Mouse (Mus musculus) CH12.LX (cell line): ENCODE results near the gene Cry2. TPM values are rescaled to one million over a fixed set of nuclear protein-coding genes. Genes with fewer than 3 reads are reported as not detected.
A peak's percentile ranks its signal among the peaks of the same experiment; 100 is the strongest.

ENCODE experiments used
- DNase-seq: peaks from one replicate; pipeline ENCODE4 v3.0.0-alpha.2; 2013; ENCODE audit errors: extremely low read depth
- H3K27ac ChIP-seq: 2 replicates; pipeline ENCODE4 v1.5.1; 2012; ENCODE audit warnings: low read depth, mild to moderate bottlenecking, control low read depth, moderate library complexity; ENCODE audit not compliant: insufficient read depth
- H3K27me3 ChIP-seq: replicated peaks from 2 replicates; pipeline ENCODE3; 2012; ENCODE audit warnings: inconsistent platforms
- H3K36me3 ChIP-seq, 2 experiments: replicated peaks in 1 of 2; 2 replicates each; pipeline versions ENCODE3 to v1.6.1; 2012; ENCODE audit warnings: inconsistent platforms in 1 of 2, low read length in 1 of 2, mild to moderate bottlenecking in 1 of 2, mixed read lengths in 1 of 2, moderate library complexity in 1 of 2; ENCODE audit not compliant: control insufficient read depth in 1 of 2, insufficient read depth in 1 of 2
- H3K4me1 ChIP-seq, 2 experiments: 2 replicates each; pipeline ENCODE4 v1.6.1; 2012; ENCODE audit warnings: inconsistent platforms in 1 of 2, moderate library complexity in 1 of 2; ENCODE audit not compliant: insufficient read depth in 2 of 2, control insufficient read depth in 1 of 2
- H3K4me2 ChIP-seq: 2 replicates; pipeline ENCODE4 v1.6.1; 2012; ENCODE audit warnings: low read depth, mild to moderate bottlenecking, control low read depth; ENCODE audit not compliant: poor library complexity, insufficient read depth, severe bottlenecking
- H3K4me3 ChIP-seq, 3 experiments: fragments of 150-350 bp in 1 of 3; sonication (generic) in 1 of 3; replicated peaks in 1 of 3; 2 replicates each; pipeline versions ENCODE3 to v1.5.1; 2011 to 2012; ENCODE audit warnings: low read depth in 2 of 3, low read length in 2 of 3, mild to moderate bottlenecking in 2 of 3, moderate library complexity in 2 of 3, control low read depth in 1 of 3, improper control_type of control experiment in 1 of 3, inconsistent platforms in 1 of 3, mixed read lengths in 1 of 3; ENCODE audit not compliant: poor library complexity in 1 of 3
- H3K79me2 ChIP-seq: replicated peaks from 2 replicates; pipeline ENCODE4 v1.6.1; 2012; ENCODE audit warnings: mild to moderate bottlenecking, moderate library complexity; ENCODE audit not compliant: control insufficient read depth, poor library complexity, insufficient read depth, severe bottlenecking; ENCODE audit errors: extremely low read depth
- H3K9ac ChIP-seq: 2 replicates; pipeline ENCODE4 v1.6.1; 2012; ENCODE audit warnings: low read depth, mild to moderate bottlenecking, control low read depth, moderate library complexity; ENCODE audit not compliant: insufficient read depth
- H3K9me3 ChIP-seq: replicated peaks from 2 replicates; pipeline ENCODE3; 2012; ENCODE audit warnings: low read length, inconsistent platforms, mixed read lengths
- BHLHE40 ChIP-seq: IDR thresholded peaks from 2 replicates; pipeline ENCODE4 v1.6.1; 2011; ENCODE audit warnings: mild to moderate bottlenecking, low read depth, low read length, improper control_type of control experiment
- CTCF ChIP-seq, 2 experiments: IDR thresholded peaks in 1 of 2; conservative IDR thresholded peaks in 1 of 2; 2 replicates each; pipeline ENCODE4 v1.5.1; 2011 to 2012; ENCODE audit warnings: low read depth in 2 of 2, low read length in 2 of 2, improper control_type of control experiment in 1 of 2, inconsistent platforms in 1 of 2, mild to moderate bottlenecking in 1 of 2, moderate library complexity in 1 of 2
- JUND ChIP-seq: conservative IDR thresholded peaks from 2 replicates; pipeline ENCODE4 v1.6.1; 2011; ENCODE audit warnings: low read depth, low read length, improper control_type of control experiment
- MAZ ChIP-seq: IDR thresholded peaks from 2 replicates; pipeline ENCODE4 v1.6.1; 2012; ENCODE audit warnings: low read depth, mild to moderate bottlenecking, inconsistent platforms, low read length, improper control_type of control experiment, moderate library complexity
- NRF1 ChIP-seq: IDR thresholded peaks from 2 replicates; pipeline ENCODE4 v1.6.1; 2014; ENCODE audit warnings: low read depth, mild to moderate bottlenecking, inconsistent platforms, low read length, improper control_type of control experiment, moderate library complexity
- POLR2AphosphoS2 ChIP-seq: IDR thresholded peaks from 2 replicates; pipeline ENCODE4 v1.6.1; 2011; ENCODE audit warnings: low read depth, low read length, improper control_type of control experiment
- SMC3 ChIP-seq: IDR thresholded peaks from 2 replicates; pipeline ENCODE4 v1.6.1; 2011; ENCODE audit warnings: low read depth, low read length, improper control_type of control experiment
- TBP ChIP-seq: conservative IDR thresholded peaks from 2 replicates; pipeline ENCODE4 v1.6.1; 2011; ENCODE audit warnings: low read depth, low read length, improper control_type of control experiment
- TCF12 ChIP-seq: IDR thresholded peaks from 2 replicates; pipeline ENCODE4 v1.6.1; 2014; ENCODE audit warnings: low read depth, mild to moderate bottlenecking, inconsistent platforms, low read length, improper control_type of control experiment
- UBTF ChIP-seq: IDR thresholded peaks from 2 replicates; pipeline ENCODE4 v1.6.1; 2012; ENCODE audit warnings: low read depth, mild to moderate bottlenecking, inconsistent platforms, low read length, improper control_type of control experiment, moderate library complexity
- USF2 ChIP-seq: conservative IDR thresholded peaks from 2 replicates; pipeline ENCODE4 v1.6.1; 2011; ENCODE audit warnings: low read depth, low read length, improper control_type of control experiment
- dilution Hi-C: fragments of 300-500 bp; cut with MboI; formaldehyde crosslinking; loops from 2 replicates; pipeline ENCODE4 v1.14.3; 2020; ENCODE audit warnings: low sequenced_read_pairs; ENCODE audit not compliant: extremely low pct_unique_long_range_greater_than_20kb, extremely low pct_ligation_motif_present
- in situ Hi-C: fragments of 300-500 bp; cut with MboI; formaldehyde crosslinking; loops from 3 replicates; pipeline ENCODE4 v1.14.3; 2019; ENCODE audit warnings: low sequenced_read_pairs, low pct_ligation_motif_present, low pct_unique_long_range_greater_than_20kb, mixed read lengths
- polyA plus RNA-seq: library from polyadenylated mRNA; unstranded; fragments of >175 nt; gene quantifications from 2 replicates; pipeline ENCODE4 v1.2.1, GENCODE M21; 2012; ENCODE audit warnings: low read depth; ENCODE audit not compliant: insufficient read length
- total RNA-seq, 2 experiments: library from RNA; depleted of rRNA; stranded (reverse); fragments of 300-350 nt in 1 of 2; fragments of >200 nt in 1 of 2; gene quantifications; 2 replicates each; pipeline ENCODE4 v1.2.3; 2012 to 2014

The Cry2 gene
- total and polyA plus RNA-seq, 3 experiments, result 4.3 to 15.9 (median 12.7) TPM

DNA sequence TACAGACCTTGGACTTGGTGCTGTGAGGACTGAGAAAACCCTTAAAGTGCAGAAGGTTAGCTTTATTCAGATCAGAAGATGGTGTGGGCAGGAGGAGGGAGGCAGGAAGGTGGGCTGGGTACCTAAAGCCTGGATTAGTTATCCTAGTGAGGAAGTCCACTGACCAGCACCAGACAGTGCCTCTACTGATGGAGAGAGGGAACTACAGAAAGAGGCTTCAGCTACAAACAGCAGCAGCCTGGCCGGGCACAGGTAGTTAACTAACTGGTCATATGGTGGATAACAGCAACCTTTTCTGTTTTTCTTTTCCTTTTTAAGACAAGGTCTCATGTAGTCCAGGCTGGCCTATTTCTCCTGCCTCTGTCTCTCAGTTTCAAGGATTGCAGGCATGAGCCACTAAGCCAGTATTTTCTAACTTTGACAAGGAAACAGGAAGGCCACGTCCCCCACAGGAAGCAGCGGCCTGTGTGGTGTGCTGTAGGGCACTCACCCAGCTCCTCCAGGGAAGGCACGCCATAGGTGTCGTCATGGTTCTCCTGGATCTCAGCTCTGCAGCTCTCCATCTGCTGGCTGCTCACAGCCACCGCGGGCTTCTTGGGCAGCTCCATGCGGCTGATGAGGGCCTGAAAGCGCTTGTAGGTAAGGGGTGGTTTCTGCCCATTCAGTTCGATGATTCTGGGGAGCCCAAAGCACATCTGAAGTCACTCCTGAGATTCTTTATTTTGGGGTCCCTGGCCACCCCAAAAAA is 11.3 kb downstream of the Cry2 start:
- no peak for DNase-seq
- H3K4me2 ChIP-seq, result no peak overlapping the region
- peaks cover 5% of the 10 kb centered on the region; the same call in 1 of the 2 replicates for H3K79me2 ChIP-seq
- no peak overlapping the region for H3K9ac ChIP-seq
- H3K27ac ChIP-seq, result no peak overlapping the region
- dilution Hi-C loops (no loop called here), in situ Hi-C loops (no loop called here)
- H3K9me3 ChIP-seq, result no peaks in the 10 kb centered on the region
- peaks cover 85 to 100% of the 10 kb centered on the region in 2 experiments for H3K36me3 ChIP-seq
- TF ChIP-seq TBP, result no peak
- TF ChIP-seq CTCF (conservative IDR thresholded peaks at IDR 0.05 in 1 of 2, IDR thresholded peaks at IDR 0.05 in 1 of 2; ENCODE audit: low read depth in 2 of 2, low read length in 2 of 2), result peak; percentile 18 to 41; a peak in 2 of 4 replicates
- TF ChIP-seq USF2, result no peak
- TF ChIP-seq TCF12, result no peak
- no peak overlapping the region for H3K4me3 ChIP-seq
- peaks cover 0 to 14% of the 10 kb centered on the region in 2 experiments; a peak in 2 of 4 replicates for H3K4me1 ChIP-seq
- H3K27me3 ChIP-seq, result no peaks in the 10 kb centered on the region

GRCm38 (mm10) chr2:92421723-92422387 is 12.0 kb downstream of the Cry2 start:
- H3K9ac ChIP-seq, result no peak overlapping the region
- H3K27me3 ChIP-seq, result no peaks in the 10 kb centered on the region
- in situ Hi-C loops (no loop called here), dilution Hi-C loops (no loop called here)
- no peak for DNase-seq
- H3K9me3 ChIP-seq, result no peaks in the 10 kb centered on the region
- no peak overlapping the region for H3K4me3 ChIP-seq
- peaks cover 89 to 100% of the 10 kb centered on the region in 2 experiments for H3K36me3 ChIP-seq
- no peak for TF ChIP-seq POLR2AphosphoS2
- TF ChIP-seq BHLHE40, result no peak
- no peak for TF ChIP-seq MAZ
- TF ChIP-seq JUND, result no peak
- no peak for TF ChIP-seq SMC3
- TF ChIP-seq UBTF, result no peak
- TF ChIP-seq TCF12, result no peak
- TF ChIP-seq NRF1, result no peak
- TF ChIP-seq USF2, result no peak
- H3K27ac ChIP-seq, result no peak overlapping the region
- peaks cover 0 to 10% of the 10 kb centered on the region in 2 experiments; a peak in 1 of 4 replicates for H3K4me1 ChIP-seq
- no peaks in the 10 kb centered on the region for H3K79me2 ChIP-seq
- H3K4me2 ChIP-seq, result no peak overlapping the region
